Mouse (Mus musculus) adrenal gland, postnatal 36 days (tissue): ENCODE results near the gene Wdr90. TPM values are rescaled to one million over a fixed set of nuclear protein-coding genes. Genes with fewer than 3 reads are reported as not detected.
A peak's percentile ranks its signal among the peaks of the same experiment; 100 is the strongest.

Source experiments
- DNase-seq, 2 experiments: peaks; one replicate each; pipeline ENCODE4 v3.0.0; 2021; ENCODE audit warnings: mixed read lengths in 1 of 2
- total RNA-seq, 2 experiments: library from RNA; stranded (reverse); gene quantifications; 2 replicates each; pipeline ENCODE4 v1.2.3; 2021

Gene Wdr90
- total RNA-seq, 2 experiments from 2014 or later: 12.9 to 15.6 TPM

DNA sequence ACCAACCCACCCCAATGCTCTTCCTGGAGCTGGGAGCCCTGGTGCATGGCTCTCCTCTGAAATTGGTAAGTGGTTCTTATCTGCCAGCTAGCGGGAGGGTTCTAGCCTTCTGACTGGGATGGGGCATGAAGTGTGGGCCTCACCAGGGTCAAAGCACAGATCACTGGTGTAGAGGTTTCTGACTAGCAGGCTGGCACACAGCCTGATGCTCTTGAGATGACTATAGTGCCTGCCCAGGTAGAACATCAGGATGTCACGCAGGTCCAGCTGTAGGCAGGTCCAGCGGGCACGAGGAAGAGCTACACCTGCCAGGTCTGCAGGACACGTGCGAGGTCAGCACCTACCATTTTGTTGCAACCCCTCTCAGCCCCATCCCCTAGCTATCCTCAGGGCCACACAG, 1.1 kb downstream of the Wdr90 start:
- no peak for DNase-seq

DNA sequence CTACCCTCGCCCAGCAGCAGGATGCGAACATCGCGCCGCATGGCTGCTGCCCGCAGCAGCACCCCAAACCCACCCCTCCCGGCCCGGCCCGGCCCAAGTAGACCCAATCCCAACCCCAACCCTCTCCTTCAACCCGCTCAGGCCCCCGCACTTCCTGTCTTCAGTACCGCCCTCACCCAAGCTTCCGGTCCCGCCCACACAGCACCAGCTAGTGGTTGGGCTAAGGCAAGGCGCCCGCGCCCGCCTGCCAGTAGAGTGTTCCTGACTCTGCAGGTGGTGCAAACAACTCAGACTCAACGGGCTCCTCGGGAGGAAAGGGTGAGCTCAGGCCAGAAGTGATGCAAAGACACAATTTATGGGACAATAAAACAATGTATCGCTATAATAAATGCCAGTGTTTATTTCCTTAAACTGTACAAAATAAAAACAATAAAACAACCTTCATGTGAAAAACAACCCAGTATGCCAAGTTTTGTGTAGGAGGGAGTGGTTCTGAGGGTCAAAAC, 16.9 kb downstream of the Wdr90 start, which contains the start of gene Rhot2:
Gene Rhot2 (minus strand): TSS at position 456 of the 506 bp plus-strand sequence.
- peak; percentile 98 for DNase-seq

DNA sequence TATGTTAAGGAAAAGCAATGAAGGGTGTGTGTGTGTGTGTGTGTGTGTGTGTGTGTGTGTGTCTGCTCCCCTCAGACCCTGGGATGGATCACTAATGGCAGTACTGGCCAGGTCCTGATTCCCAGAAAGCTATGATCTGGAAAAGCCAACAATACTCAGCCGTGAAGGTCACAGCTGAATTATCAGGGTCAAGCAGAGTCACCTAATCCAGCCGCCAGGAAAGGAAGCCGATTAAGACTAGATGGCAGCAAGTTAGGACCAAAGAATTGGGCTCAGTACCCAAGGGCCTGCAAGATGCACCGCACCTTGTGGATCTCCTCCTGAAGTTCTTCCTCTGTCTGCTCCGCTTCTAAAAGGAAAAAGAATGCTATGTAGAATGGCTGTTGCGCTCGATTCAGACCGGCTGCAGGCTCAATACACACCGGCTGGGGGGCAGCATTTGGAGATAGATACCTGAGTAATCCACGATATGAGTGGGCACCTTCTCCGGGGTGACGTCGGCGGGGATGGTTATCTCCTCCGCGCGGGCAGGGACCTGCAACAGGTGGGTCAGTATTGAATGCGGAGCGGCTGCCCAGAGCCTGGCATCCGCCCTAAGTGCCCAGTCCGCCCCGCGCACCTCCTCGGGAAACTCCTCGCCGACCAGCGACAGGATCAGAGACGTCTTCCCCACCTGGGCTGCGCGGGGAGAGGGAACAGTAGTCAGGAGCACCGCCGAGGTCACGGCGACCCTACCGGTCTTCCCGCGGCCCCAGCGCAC, 17.5 kb downstream of the Wdr90 start:
- DNase-seq: peak in 1 of 2 experiments; percentile 38

DNA sequence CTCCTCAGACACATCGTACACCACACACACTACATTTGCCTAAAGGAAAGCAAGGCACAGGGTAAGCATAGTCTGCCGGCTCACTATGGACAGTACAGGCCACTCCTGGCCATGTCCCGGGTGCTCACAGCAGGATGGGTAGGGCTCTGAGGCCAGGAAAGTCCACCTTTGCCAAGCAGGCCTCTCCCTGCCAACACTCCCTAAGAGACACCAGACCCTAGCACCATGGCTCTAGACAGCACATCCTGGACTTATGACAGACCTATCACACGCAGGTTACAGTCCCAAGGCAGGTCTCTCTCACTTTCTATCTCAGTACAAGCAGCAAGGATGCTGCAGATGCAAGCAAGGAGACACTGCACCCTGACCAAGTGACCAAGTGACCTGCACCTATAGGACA, 18.2 kb downstream of the Wdr90 start:
- DNase-seq: no peak

DNA sequence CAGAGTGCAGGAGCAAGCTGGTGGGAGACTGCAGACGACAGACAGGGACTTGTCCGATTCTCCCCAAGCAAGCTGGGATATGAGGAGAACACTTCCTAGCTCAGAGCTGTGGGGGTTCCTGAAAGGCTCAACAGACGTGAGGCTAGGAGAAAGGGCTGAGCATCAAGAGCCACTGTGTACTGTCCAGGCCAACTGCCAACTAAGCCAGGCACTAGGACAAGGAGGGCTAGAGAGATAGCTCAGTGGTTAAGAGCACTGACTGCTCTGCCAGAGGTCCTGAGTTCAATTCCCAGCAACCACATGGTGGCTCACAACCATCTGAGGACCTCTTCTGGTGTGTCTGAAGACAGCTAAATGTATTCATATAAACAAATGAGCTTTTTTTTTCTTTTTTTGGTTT, 18.8 kb downstream of the Wdr90 start:
- DNase-seq: no peak

DNA sequence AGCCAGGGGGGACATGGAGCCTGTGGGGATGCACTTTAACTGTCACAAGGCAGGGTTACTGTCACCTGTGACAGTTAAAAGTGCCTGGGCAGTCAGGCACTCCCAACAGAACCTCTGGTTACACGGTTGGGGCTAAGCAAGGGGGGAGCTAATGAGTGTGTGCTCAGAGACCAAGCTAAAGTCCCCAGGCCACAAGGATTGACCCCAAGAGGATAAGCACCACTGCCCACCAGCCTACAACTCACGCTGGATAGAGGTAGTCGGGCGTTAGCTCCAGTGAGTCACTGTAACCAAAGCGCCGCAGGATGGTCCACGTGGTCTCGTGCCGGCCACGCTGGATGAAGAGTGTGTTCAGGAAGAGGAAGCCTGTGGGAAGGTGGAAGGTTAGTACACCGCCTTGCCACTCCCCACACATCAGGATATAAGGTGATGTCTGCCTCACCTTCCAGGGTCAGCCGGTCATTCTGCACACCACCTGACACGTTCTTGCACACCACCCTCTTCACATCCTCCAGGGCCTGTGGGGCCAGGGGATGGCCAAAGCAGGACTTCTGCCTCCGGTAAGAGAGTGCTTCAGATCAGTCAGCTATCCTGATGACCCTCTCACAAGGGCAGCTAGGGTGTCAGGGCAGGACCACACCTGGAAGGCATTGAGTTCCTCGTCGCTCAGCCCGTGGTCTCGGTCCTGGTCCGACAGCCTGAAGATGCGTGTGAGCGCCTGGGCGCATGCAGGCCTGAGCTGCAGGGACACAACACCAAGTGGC, 20.0 kb downstream of the Wdr90 start, which contains the start of gene Gm20683:
Gene Gm20683 (minus strand): TSS at position 647 of the 764 bp plus-strand sequence.
- DNase-seq: no peak

DNA sequence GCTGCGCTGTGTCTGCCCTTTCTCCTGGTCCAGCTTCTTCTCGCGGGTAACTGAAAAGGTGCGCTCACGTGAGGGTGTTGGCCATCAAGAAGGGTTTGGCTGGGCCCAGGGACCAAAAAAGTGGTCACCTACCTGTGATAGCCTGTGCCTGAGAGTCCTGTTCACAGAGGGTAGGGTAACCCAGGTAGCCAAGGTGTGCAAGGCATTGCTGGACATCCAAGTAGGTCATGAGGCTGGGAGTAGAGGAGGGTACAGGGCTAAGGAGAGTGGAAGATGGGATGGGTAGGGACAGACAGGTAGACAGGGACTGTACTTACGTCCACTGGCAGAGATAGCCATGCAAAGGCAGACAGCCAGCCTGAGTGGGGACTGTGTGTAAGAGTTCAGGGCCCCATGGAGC, 20.8 kb downstream of the Wdr90 start:
- no peak for DNase-seq

DNA sequence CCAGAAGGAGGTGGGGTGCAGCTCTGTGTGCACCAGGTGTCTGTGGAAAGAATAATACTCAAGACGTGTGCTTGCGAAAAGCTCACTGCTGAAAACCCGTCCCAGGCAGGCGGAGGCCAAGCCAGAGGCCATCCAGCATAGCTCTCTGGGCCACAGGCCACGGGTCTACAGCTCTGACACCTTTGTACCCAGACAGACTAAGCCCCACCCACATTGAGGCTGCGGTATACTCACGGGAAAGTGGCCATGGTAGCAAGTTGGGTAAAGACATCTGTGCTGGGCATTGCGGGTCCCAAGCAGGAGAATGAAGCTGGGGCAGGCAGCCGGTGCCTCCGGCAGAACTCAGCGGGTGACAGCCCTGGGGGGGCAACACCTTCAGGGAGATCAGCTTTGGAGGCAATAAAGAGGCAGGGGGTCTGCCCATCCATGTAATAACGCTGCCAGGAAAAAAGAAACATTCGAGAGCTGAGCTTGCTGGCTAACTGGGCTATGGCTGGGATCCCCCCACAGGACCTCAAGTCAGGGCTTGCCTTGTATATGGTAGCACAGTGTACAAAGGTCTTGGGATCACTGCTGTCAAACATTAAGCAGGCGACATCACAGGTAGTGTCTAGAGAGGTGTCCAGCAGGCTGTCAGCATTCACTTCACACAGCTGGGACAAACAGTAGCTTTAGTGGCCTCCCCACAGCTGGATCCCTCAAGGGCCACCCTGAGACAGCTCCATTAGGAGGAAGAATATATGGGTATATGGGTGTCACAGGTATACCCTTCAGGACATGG, 21.7 kb downstream of the Wdr90 start:
- no peak for DNase-seq

DNA sequence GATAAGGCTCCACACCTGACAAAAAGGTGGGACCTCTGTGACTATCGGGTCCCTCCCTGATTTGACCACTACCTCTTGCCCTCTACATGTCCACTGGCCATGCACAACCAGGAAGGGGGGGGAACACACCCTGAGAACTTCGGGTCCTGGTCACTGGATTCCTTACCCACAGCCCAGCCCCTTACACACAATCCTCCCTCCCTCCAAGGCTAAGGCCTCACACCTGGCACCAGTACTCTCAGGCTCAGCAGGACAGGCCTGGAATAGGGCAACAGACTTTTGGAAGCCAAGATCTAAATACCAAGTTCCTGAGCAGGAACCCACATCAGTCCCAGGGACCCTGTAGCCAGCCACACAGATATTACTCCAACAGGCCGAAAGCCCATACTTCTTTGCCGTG, 22.4 kb downstream of the Wdr90 start:
- DNase-seq: no peak

DNA sequence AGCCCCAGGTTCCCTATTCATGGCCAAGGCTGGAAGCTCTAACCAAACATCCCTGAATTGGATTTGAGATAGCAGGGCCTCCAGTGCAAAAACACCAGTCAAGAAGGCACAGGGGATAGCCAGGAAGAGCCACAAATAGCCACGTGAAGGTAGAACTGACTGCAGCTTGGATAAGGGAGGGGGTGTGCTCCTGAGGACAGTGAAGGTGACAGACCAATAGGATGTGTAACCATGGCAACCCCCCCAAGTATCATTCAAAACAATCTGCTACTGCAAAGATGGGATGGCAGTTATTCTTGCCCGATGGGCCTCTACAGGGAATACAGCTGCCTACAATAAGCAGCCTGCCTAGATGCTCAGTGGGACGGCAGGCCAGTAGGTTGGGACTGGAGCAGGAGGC, 23.8 kb downstream of the Wdr90 start:
- no peak for DNase-seq

DNA sequence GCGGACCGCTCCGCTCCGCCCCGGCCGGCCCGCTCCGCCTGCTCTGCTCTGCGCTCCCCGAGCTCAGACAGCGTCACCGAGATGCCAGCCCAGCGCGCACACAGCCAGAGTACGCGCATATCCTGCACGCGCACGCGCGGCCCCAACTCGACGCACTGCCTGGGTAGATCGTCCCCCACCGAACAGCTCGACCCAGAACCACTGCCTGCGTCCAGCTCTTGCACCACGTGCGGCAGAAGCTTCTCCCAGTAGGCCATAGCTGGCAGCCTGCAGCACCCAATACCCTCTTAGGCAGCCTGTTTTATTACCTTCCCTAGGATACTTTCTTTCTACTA, 24.3 kb downstream of the Wdr90 start, which contains the start of gene Rhbdl1:
Gene Rhbdl1 (minus strand): TSS at position 220 of the 335 bp plus-strand sequence.
- peak; percentile 87 to 90 for DNase-seq

DNA sequence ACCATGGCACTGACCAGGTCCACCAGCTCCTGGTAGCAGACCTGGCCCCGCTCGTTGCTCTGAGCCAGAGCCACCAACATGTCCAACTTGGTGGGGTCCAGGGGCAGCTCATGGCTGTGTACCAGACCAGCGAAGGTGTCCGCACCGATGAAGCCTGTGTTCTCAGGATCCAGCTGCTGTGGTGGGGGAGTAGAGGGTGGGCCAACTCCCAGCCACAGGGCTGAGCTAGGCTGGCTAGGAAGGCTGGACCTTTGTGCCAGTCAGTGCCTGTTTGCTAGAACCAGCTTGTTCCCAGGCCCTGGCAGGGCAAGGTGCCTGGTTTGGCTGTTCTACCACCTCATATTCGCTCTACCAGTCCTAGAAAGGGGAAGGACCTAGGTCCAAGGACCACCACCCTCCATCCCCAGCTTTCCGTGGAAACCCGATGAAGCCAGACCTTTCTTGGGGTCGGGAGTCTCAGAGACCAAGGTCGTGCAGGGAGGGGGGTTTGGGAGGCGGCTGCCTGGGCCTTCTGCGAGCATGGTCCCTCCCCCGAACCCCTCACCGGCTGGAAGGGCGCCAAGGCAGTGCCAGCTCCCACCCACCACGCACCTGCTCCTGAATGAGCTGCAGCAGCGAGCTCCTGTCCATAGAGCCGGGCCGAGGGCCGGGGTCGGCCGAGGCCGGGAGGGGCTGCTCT, 24.8 kb downstream of the Wdr90 start:
- DNase-seq: peak; percentile 28 to 34

DNA sequence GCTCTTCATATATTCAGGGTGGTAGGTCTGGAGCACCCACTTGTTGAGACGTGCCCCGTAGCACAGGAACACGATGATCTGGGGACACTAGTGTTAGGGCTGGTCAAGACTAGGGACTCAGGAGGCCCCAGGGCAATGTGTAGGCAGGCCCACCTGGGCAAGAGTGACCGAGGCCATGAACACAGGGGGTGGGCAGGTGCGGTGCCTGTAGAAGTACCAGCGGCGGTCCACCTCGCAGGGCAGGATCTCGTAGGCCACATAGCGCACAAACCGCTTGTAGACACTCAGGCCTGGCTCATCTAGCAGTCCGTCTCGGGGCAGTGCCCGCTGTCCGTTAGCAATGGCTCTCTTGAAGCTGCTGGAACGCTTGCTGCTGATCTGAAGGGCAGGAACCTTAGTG, 25.5 kb downstream of the Wdr90 start:
- no peak for DNase-seq

DNA sequence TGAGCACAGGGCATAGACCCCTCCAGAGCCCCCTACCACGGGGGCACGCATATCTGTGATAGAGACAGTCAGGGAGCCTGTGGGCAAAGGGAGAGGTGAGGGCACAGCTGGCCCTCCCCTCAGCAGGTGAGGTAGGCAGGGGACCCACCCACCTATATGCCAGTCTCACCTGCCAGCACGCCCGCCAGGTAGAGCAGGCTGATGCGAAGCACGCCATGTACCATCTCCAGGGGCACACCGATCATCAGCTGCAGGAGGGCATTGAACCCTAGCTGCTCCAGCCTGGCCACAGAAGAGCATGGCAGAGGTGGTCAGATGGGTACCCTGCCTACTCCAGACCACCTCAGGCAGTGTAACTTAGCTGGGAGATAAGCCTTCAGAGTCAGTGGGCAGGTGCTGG, 26.0 kb downstream of the Wdr90 start:
- DNase-seq: no peak

DNA sequence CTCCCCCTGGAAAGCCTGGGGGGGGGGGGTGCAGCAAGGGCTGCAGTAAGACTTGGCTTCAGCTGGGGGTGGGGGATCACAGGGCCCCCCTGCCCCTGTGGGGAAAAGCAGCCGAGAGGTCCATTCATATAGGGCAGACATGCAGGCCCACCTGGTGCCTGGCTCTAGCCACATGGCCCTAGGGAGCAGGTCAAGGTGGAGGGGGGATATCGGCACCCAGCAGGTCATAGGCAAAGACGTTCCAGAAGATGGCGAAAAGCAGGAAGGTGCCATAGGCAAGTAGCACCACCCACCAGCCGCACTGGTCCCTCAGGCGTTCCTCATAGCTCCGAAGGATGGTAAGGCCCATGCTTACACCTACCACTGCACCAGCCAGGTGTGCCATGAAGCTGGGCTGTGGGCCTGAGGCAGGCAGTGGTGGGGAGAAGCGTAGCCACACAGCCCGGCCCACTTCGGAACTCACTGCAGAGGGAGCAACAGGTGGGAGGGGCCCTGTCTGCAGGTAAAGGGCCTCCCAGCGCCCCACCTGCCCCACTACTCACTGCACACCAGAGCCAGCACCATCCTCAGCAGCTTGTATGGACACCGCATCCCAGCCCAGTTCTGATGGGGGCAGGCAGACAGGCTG, 26.6 kb downstream of the Wdr90 start:
- no peak for DNase-seq

DNA sequence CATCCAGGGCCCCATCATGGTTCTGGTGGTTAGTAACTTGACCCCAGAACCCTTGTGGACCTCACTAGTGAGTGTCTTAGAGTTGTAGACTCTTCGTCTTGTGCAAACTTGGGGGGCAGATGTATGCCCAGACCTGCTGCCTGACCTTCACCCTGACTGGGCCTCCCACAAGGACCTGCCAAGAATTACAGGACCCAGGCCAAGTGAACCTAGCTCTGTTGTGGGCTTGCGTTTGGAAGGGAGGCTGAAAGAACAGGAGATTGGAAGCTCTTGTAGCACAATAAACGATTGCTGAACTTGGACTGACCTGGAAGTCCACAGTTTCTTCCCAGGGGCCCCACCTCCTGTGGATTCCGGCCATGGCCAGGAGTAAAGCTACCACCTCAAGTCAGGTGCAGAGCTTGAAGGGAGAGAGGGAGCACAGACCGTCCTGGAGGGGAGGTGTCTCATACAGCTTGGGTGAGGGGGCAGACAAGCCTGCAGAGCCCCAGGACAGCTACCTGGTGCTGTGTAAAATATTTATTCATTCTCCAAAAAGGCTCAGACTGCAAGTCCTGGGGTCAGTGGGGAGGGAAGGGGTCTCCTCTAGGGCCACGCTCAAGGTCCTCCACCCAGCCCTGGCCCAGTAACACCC, 27.2 kb downstream of the Wdr90 start:
- peak in 1 of 2 experiments; percentile 71 for DNase-seq

DNA sequence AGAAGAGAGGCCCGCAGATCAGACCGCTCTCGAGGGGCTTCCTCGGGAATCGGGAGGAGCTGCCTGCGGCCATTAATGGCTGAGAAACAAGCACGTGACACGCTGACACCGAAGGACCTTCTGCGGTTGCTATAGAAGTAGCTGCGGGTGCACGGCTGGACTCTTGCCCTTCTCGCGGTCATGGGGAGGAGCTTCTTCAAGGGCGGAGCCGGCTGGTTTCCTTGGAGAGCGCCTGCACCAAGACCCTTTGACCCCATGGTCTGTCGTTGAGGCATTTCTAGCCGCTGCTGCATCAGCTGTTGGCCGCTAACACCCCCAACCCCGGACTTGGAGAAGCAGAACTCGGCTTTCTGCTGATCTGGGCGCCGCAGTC, 28.0 kb downstream of the Wdr90 start, which contains the start of gene Stub1:
Gene Stub1 (minus strand): TSS at position 114 of the 373 bp plus-strand sequence.
- peak; percentile 95 for DNase-seq

DNA sequence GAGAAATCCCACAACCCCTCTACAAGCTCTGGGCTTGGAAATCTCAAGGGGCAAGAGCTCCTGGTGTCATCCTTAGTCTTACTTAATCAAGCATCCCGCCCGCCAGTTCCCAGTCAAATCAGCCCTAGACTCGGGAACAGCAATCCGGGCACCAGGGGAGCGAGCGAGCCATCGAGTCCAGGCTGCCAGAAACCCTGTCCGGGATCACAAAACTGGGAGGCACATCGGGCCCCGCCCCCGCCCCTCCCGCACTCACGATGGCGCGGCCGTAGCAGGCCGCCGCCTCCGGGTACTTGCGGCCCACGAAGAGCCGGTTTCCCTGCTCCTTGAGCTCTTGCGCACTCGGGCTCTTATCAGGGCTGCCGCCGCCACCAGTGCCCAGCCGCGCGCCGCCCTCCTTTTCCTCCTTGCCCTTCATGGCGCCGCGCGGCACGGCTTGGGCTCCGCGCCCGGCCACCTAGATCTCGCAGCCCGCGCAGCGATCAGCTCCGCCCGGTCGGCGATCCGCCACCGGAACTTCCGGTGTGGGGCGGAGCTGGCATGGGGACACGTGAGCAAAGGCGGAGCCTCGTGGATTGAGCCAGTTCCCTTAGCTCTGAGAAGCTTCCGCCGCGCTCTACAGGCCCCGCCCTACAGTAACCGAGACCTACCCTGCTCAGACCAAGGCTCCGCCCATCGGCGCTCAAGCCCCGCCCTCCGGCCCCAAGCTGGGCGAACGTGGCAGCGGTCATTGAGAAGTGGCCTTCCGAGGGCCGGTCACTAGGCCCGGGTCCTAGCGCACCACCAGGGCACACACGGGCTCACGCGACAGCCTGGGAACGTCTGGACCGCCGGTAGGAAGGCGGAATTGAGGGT, 28.6 kb downstream of the Wdr90 start:
- peak; percentile 100 for DNase-seq

DNA sequence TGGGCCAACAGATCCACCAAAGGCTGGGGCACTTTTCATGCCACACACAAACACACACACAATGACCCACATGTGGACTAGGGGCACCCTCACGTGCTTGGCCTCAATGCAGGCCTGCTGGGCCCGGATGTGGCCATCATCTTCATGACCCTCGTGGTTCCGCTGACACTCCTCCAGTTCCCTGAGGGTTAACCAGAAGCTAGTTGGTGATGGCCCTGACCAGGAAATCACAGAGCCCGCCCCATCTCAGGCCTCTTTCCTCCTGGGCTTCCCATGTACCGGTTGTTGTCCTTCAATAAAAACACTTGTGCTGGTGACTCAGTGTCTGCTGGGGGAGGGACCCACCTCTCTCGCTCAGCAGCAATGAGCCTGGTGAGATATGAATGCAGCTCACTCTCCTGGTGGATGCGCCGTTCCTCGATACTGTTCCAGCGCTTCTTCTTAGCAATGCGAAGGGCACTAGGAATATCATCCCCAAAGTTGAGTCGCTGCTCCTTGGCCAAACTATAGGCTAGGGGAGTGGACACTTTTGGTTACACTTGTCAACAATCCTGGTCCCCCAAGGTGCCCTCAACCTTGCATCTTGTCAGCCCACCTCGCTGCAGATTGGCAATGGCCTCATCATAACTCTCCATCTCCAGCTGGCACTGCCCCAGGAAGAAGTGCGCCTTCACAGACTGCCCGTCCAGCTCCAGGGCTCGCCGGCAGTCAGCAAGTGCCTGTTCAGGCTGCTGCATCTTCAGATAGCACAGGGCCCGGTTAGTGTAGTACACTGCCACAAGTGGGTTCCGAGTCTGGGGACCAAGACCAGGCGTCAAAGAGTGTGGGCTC, 29.6 kb downstream of the Wdr90 start:
- peak; percentile 76 to 81 for DNase-seq
